Mouse (Mus musculus): ENCODE data around the gene Bbs9. TPM values are rescaled to one million over a fixed set of nuclear protein-coding genes. Genes with fewer than 3 reads are reported as not detected.

The Bbs9 gene
- polyA plus RNA-seq, 1 experiment from 2014 or later = 15.0 TPM

DNA sequence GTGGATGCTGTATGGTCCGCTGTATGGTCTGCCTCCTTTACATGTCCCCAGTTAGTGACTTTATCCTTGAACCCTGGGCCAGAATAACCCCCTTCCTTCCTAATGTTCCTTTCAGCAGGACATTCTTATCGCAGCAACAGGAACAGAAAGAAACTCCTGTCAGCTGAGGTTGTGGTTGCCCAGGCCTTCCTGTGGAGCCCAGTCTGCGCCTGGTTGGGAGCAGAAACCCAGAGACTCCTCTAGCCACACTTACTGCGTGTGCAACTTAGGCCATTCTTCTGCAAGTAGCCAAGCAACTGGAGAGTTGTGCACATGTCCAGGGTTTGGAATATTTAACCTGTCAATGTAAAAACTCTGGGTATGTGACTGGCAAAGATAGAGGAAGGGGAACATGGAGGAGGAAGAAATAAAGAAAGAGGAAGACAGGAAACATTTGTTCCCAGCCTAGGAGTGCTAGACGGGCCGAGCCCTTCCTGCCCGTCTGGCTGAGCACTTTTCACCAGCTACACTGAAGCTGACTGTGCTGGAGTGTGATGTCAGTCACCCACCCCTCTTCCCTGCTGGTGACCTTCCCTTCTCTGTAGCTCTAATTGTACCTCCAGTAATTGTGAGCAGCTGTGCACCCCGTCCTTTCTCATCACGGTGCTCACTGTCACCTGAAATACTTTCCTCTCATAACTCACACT lies 339.0 kb downstream of the Bbs9 start:
- ATAC-seq (ENCODE audit: insufficient number of reproducible peaks, low FRiP score, low TSS enrichment, low read depth) = no peak

DNA sequence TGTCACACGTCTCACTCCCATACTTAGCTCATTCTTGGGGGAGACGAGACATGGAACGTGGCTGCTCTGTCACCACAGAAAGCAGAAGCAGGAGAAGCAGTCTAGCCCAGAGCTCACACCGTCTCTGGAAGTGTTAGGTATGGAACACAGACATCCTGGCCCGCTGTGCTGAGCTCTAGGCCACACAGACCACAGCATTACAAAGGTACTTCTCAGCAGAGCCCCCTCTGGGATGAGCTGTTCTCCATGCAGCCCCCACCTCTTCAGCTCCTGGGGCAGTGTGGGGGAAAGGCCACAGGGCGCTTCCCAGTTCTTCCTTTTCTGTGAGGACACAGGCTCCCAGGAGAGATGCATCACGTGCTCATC lies 339.6 kb downstream of the Bbs9 start:
- 46% methylated on average over 7 of the region's 7 CpGs for WGBS
- Histone ChIP-seq H3K9me3 (replicated peaks) (no peaks in the 10 kb centered on the region), H3K27ac (replicated peaks) (no peak overlapping the region), H3K4me3 (replicated peaks) (no peak overlapping the region), H3K4me1 (no peaks in the 10 kb centered on the region), H3K27me3 (no peaks in the 10 kb centered on the region), H3K9ac (no peak overlapping the region), H3K36me3 (no peaks in the 10 kb centered on the region), H3K4me2 (replicated peaks) (no peak overlapping the region)
- no peak for ATAC-seq (ENCODE audit: insufficient number of reproducible peaks, low FRiP score, low TSS enrichment, low read depth)

More for the DNA sequence above, 339.0 kb downstream of the Bbs9 start:
- WGBS = 55% methylated on average over 9 of the region's 9 CpGs
- no peak overlapping the region for H3K4me2 ChIP-seq (replicated peaks)
- H3K4me3 ChIP-seq (replicated peaks) = no peak overlapping the region
- no peaks in the 10 kb centered on the region for H3K36me3 ChIP-seq
- H3K9ac ChIP-seq = no peak overlapping the region
- no peaks in the 10 kb centered on the region for H3K27me3 ChIP-seq
- no peak overlapping the region for H3K27ac ChIP-seq (replicated peaks)
- no peaks in the 10 kb centered on the region for H3K9me3 ChIP-seq (replicated peaks)
- H3K4me1 ChIP-seq = no peaks in the 10 kb centered on the region

DNA sequence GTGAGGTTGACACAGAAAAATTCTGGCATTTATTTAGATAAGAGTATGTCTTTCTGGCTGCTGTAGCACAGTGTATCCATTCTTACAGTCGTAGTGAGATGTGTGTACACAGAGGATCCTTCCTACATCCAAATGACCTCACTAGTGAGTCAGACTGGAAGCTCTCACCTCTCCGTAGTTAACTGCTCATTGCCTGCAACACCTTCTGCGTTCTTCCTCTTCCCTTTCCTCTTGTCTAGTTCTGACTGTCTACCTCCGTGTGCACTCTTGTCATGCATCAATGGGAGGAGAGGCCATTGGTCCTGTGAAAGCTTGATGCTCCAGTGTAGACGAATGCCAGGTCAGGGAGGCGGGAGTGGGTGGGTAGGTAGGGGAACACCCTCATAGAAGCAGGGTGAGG lies 344.0 kb downstream of the Bbs9 start:
- H3K9me3 ChIP-seq (replicated peaks) = no peaks in the 10 kb centered on the region
- H3K27ac ChIP-seq (replicated peaks) = no peak overlapping the region
- H3K4me2 ChIP-seq (replicated peaks) = no peak overlapping the region
- no peaks in the 10 kb centered on the region for H3K36me3 ChIP-seq
- H3K9ac ChIP-seq = no peak overlapping the region
- WGBS = 85% methylated on average over 6 of the region's 6 CpGs
- H3K27me3 ChIP-seq = no peaks in the 10 kb centered on the region
- ATAC-seq (ENCODE audit: insufficient number of reproducible peaks, low FRiP score, low TSS enrichment, low read depth) = no peak
- no peaks in the 10 kb centered on the region for H3K4me1 ChIP-seq
- no peak overlapping the region for H3K4me3 ChIP-seq (replicated peaks)

DNA sequence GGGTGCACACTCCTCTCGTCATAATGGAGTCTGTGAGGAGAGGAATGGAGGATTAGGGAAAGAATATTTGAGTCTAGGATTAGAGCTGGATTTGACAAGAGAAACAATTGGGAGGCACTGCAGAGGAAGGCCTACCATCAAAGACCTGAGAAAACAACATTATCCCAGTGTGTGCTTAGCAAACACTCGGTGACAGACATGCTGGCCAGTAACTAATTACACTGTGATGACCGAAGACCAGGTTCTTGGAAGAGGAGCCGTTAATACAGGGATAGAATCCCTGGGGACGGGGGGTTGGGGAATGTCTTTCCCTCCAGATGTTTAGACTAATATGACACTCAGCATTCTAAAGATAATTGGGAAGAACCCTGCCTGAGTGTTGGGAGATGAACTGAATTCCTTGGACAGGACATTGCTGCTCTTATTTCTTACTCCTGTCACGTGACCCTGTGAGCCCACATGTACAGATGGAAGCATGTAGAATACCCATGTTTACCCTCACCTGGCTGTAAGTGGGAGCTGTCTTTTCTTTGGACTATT lies 345.2 kb downstream of the Bbs9 start:
- H3K4me2 ChIP-seq (replicated peaks) = no peak overlapping the region
- no peak for ATAC-seq (ENCODE audit: insufficient number of reproducible peaks, low FRiP score, low TSS enrichment, low read depth)
- H3K27ac ChIP-seq (replicated peaks) = no peak overlapping the region
- H3K4me1 ChIP-seq = no peaks in the 10 kb centered on the region
- H3K9me3 ChIP-seq (replicated peaks) = no peaks in the 10 kb centered on the region
- WGBS = 32% methylated on average over 6 of the region's 6 CpGs
- no peaks in the 10 kb centered on the region for H3K36me3 ChIP-seq
- no peaks in the 10 kb centered on the region for H3K27me3 ChIP-seq
- H3K4me3 ChIP-seq (replicated peaks) = no peak overlapping the region
- H3K9ac ChIP-seq = no peak overlapping the region

DNA sequence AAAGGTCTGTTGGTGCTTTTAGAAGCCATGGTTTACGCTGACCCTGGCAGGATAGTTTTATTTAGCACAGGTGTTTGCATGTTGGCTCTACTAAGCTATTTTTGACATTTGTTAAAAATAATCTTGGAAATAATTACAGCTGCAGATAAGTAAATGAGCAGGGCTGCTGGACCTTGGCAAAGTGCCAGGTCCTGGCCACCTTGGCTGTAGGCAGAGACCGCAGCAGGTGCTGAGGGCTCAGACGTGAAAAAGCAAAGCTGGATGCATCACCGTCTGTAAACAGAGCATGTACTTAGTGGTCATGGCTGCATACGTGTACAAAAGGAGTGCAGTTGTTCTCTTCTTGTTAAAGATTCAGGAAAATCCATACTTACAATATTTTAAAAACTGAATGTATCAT lies 347.3 kb downstream of the Bbs9 start:
- 68% methylated on average over 5 of the region's 5 CpGs for WGBS
- H3K4me1 ChIP-seq = no peaks in the 10 kb centered on the region
- no peak overlapping the region for H3K27ac ChIP-seq (replicated peaks)
- ATAC-seq (ENCODE audit: insufficient number of reproducible peaks, low FRiP score, low TSS enrichment, low read depth) = no peak
- no peak overlapping the region for H3K4me2 ChIP-seq (replicated peaks)
- H3K27me3 ChIP-seq = no peaks in the 10 kb centered on the region
- no peaks in the 10 kb centered on the region for H3K36me3 ChIP-seq
- H3K9me3 ChIP-seq (replicated peaks) = no peaks in the 10 kb centered on the region
- no peak overlapping the region for H3K4me3 ChIP-seq (replicated peaks)
- no peak overlapping the region for H3K9ac ChIP-seq

DNA sequence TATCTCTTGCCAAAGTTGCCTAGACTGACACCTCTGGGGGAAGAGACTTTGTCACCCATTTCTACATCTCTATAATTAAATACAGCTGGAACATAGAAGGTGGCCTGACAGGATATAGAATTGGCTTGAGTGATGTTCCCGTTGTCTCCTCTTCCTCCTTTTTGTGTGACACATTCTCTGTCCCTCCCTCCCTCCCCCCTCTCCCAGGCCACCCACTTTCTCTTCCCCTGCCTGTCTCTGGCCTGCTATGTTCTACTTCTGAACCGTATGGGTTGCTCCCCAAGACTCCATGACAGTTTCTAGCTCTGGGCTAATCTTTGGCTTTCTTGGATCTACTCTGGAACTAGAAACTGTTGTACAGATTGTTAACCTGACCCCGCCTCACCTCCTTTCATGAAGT lies 348.3 kb downstream of the Bbs9 start:
- ATAC-seq (ENCODE audit: insufficient number of reproducible peaks, low FRiP score, low TSS enrichment, low read depth) = no peak
- Histone ChIP-seq H3K4me3 (replicated peaks) (no peak overlapping the region), H3K27me3 (no peaks in the 10 kb centered on the region), H3K36me3 (no peaks in the 10 kb centered on the region), H3K9ac (no peak overlapping the region), H3K4me1 (no peaks in the 10 kb centered on the region), H3K9me3 (replicated peaks) (no peaks in the 10 kb centered on the region), H3K27ac (replicated peaks) (no peak overlapping the region), H3K4me2 (replicated peaks) (no peak overlapping the region)
- WGBS = 68% methylated on average over 3 of the region's 3 CpGs

DNA sequence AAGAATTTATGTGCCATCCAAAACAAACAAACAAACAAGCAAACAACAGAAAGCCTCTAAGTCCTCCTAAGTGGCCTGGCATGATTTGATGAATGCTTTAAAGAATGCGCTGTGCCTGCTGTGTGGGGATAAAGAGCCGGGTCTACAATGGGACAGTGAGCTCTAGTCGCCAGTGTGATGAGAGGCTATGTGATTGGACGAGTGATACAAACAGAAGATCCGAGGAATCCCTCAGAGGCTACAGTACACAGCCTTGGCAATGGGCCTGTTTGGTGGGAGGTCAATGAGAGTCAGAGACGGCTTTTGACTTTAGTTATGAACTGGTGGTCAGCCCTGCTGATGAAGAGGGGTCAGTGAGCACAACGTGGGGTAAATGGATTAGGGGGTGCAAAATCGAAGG lies 349.4 kb downstream of the Bbs9 start:
- no peak for ATAC-seq (ENCODE audit: insufficient number of reproducible peaks, low FRiP score, low TSS enrichment, low read depth)
- Histone ChIP-seq H3K36me3 (no peaks in the 10 kb centered on the region), H3K9me3 (replicated peaks) (no peaks in the 10 kb centered on the region), H3K4me1 (no peaks in the 10 kb centered on the region), H3K4me2 (replicated peaks) (no peak overlapping the region), H3K27me3 (no peaks in the 10 kb centered on the region), H3K4me3 (replicated peaks) (no peak overlapping the region), H3K27ac (replicated peaks) (no peak overlapping the region), H3K9ac (no peak overlapping the region)
- WGBS = 57% methylated on average over 8 of the region's 8 CpGs

DNA sequence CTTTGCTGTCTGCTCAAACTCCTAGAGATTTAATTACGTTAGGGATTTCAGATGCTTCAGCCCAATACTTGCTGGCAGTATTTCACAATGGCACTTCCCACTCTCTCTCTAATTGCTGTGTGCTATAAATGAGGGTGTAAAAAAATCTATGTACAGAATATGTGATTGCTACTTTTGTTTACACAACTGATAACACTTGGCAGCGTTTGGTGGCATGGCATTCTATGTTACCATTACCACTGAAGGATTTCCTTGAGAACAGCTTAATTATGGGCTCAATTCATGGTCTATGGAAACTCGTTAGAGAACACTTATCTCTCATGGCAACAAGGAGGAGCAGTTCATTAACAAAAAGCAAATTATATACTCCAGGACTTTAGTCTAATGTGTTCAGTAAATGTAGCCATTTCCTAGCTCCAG lies 351.1 kb downstream of the Bbs9 start:
- H3K4me2 ChIP-seq (replicated peaks) = no peak overlapping the region
- no peak for ATAC-seq (ENCODE audit: insufficient number of reproducible peaks, low FRiP score, low TSS enrichment, low read depth)
- H3K9ac ChIP-seq = no peak overlapping the region
- H3K36me3 ChIP-seq = no peaks in the 10 kb centered on the region
- no peak overlapping the region for H3K27ac ChIP-seq (replicated peaks)
- H3K4me1 ChIP-seq = no peaks in the 10 kb centered on the region
- H3K9me3 ChIP-seq (replicated peaks) = no peaks in the 10 kb centered on the region
- no peaks in the 10 kb centered on the region for H3K27me3 ChIP-seq
- 58% methylated on average over 3 of the region's 3 CpGs for WGBS
- H3K4me3 ChIP-seq (replicated peaks) = no peak overlapping the region

DNA sequence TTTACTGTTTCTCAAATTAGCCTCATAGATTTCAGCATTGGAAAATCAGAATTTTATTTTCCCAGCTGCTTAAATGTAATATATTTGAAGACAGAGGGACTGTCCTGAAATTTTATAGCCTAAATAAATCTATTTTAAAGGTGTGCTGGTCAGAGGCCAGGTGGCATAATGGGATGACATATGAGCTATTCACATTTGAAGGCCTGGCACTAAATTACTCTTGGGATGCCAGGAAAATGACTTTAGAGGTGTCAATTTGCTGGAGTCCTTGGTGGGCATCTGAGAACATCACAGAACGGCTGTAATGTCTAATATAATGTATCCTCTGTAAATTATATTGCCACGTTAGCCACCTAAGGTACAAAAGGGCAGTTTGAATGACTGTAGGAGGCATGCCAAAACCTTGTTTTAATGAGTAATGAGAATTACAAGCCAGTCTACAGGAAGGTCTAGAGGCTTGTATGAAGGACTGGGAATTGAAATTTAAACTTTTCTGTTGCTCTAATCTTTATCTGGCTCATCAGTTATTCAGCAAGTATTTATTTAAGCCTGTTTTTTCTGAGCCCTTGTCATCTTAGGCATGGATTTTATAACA lies 351.8 kb downstream of the Bbs9 start:
- no peaks in the 10 kb centered on the region for H3K36me3 ChIP-seq
- no peaks in the 10 kb centered on the region for H3K4me1 ChIP-seq
- no peak overlapping the region for H3K4me2 ChIP-seq (replicated peaks)
- H3K9me3 ChIP-seq (replicated peaks) = no peaks in the 10 kb centered on the region
- no peaks in the 10 kb centered on the region for H3K27me3 ChIP-seq
- H3K27ac ChIP-seq (replicated peaks) = no peak overlapping the region
- ATAC-seq (ENCODE audit: insufficient number of reproducible peaks, low FRiP score, low TSS enrichment, low read depth) = no peak
- 68% methylated on average over 2 of the region's 2 CpGs for WGBS
- no peak overlapping the region for H3K4me3 ChIP-seq (replicated peaks)
- no peak overlapping the region for H3K9ac ChIP-seq

DNA sequence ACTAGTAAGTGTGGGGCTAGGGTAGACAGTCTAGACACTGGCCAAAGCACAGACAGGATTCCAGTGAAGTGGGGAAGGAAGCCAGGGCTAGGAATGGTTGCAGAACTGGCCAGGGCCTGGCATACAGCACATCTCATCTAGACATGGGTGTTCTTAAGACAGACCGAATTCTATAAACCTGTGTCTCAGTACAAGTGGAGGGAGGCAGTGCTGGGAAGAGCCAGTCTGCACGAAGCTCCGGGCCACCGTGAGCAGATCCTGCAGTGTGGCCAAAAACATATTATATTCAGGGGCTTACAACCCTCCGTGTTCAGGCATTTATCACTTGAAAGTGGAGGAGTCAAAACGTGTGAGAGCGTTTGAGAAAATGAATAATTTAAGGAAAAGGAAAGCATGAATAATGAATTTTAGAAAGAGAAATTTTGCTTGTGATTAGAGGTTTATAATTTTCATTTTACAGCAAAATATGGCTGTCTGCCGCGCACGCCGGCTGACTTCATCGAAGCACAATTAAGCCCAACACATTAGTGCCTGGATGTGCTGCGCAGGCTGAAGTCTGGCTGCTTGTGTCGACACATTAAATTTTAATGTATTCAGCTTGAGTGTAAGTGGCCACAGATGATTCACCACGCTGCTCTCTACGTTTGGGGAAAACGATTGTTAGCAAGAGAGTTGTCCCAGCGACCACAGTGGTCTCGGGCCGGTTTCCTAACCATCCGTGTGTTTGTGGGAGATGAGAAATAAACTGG lies 353.9 kb downstream of the Bbs9 start:
- no peaks in the 10 kb centered on the region for H3K36me3 ChIP-seq
- 74% methylated on average over 21 of the region's 21 CpGs for WGBS
- no peaks in the 10 kb centered on the region for H3K27me3 ChIP-seq
- ATAC-seq (ENCODE audit: insufficient number of reproducible peaks, low FRiP score, low TSS enrichment, low read depth) = no peak
- H3K4me1 ChIP-seq = 0 out of 2 replicates have a peak, but pooled peaks cover 3% of the 10 kb centered on the region
- no peak overlapping the region for H3K9ac ChIP-seq
- H3K4me3 ChIP-seq (replicated peaks) = no peak overlapping the region
- no peaks in the 10 kb centered on the region for H3K9me3 ChIP-seq (replicated peaks)
- no peak overlapping the region for H3K27ac ChIP-seq (replicated peaks)
- H3K4me2 ChIP-seq (replicated peaks) = no peak overlapping the region

DNA sequence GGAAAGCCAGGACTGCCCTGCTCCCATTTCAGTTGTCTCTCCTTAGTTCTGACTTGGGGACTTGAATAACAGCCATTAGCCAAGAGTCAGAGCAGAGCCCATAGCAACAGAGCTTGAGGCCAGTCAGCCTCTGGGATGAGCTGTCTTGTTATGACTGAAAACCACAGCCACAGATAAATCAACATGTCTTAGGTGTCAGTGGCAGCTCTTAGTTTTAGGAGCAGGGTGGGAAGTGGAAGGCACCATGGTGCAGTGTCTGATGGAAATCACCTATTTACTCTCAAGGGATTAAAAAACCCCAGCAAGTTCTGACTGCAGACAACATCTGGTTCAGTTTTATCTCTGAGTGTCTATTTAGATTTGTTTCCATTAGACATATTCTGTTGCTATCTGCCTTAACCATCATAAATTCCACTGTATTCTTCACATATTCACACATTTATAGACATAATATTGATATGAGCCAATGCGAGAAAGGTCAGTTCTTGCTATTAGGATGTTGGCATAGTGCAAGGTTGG lies 359.5 kb downstream of the Bbs9 start:
- no peak for ATAC-seq (ENCODE audit: insufficient number of reproducible peaks, low FRiP score, low TSS enrichment, low read depth)

More for the DNA sequence above, 359.5 kb downstream of the Bbs9 start:
- Histone ChIP-seq H3K4me2 (replicated peaks) (no peak overlapping the region), H3K9me3 (replicated peaks) (no peaks in the 10 kb centered on the region), H3K4me3 (replicated peaks) (no peak overlapping the region), H3K27me3 (no peaks in the 10 kb centered on the region), H3K9ac (no peak overlapping the region), H3K36me3 (no peaks in the 10 kb centered on the region), H3K27ac (replicated peaks) (no peak overlapping the region), H3K4me1 (peaks cover 20% of the 10 kb centered on the region)
- 90% methylated on average over 1 of the region's 1 CpGs for WGBS
